Mouse (Mus musculus): ENCODE measurements around the gene Gpatch3. TPM values are rescaled to one million over a fixed set of nuclear protein-coding genes. Genes with fewer than 3 reads are reported as not detected.
A peak's percentile ranks its signal among the peaks of the same experiment; 100 is the strongest.

The Gpatch3 gene
- polyA plus RNA-seq, 1 experiment from 2014 or later, result 4.2 TPM

DNA sequence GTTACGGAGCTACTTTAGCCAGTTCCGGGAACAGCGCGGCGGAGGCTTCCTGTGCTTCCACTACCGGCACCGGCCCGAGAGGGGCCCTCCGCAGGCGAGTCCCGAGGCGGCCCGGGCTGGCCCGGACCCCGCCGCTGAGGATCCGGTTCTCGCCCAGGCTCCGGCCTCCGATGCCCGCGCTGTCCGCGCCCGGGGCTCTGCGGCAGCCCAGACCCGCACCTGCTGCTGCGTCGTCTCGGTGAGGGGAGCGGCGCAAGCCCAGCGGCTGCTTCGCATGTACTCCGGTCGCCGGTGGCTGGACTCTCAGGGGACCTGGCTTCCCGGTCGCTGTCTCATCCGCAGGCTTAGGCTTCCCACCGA lies 278 bp downstream of the Gpatch3 start:
- Histone ChIP-seq H3K4me3 (replicated peaks; ENCODE audit: low read length) (peak overlapping the region; percentile 94), H3K4me1 (ENCODE audit: control insufficient read depth, insufficient read depth, low read length) (peaks cover 7% of the 10 kb centered on the region; the same call in 1 of the 2 replicates), H3K9me3 (replicated peaks; ENCODE audit: control insufficient read depth, low read length) (no peaks in the 10 kb centered on the region), H3K4me2 (ENCODE audit: low read depth, low read length) (peak overlapping the region; percentile 98), H3K27ac (ENCODE audit: low read length) (peak overlapping the region; percentile 88; the same call in 1 of the 2 replicates), H3K9ac (ENCODE audit: low read length) (peak overlapping the region; percentile 92), H3K27me3 (ENCODE audit: control insufficient read depth, insufficient read depth, low read length) (no peaks in the 10 kb centered on the region), H3K36me3 (ENCODE audit: control insufficient read depth, insufficient read depth, low read length) (no peaks in the 10 kb centered on the region)
- peak; percentile 31 for ATAC-seq (ENCODE audit: insufficient read depth, low FRiP score)
- under 1% methylated on average over 41 of the region's 41 CpGs for WGBS

DNA sequence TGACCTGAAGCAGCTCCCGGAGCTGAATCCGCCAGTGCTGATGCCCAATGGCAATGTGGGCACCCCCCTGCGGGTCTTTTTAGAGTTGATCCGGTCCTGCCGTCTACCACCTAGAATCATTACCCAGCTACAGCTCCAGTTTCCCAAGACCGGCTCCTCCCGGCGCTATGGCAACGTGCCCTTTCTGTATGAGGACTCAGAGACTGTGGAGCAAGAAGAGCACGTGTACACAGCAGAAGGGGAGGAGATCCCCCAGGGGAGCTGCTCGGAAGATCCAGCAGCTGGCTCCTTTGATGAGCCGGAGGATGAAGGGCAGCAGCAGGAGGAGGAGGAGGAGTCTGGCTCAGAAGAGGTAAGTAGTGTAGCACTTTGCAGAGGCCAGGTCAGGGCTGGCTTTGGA lies 3.4 kb downstream of the Gpatch3 start:
- Histone ChIP-seq H3K27me3 (ENCODE audit: control insufficient read depth, insufficient read depth, low read length) (no peaks in the 10 kb centered on the region), H3K9me3 (replicated peaks; ENCODE audit: control insufficient read depth, low read length) (no peaks in the 10 kb centered on the region), H3K9ac (ENCODE audit: low read length) (no peak overlapping the region), H3K36me3 (ENCODE audit: control insufficient read depth, insufficient read depth, low read length) (no peaks in the 10 kb centered on the region), H3K4me3 (replicated peaks; ENCODE audit: low read length) (no peak overlapping the region), H3K4me2 (ENCODE audit: low read depth, low read length) (no peak overlapping the region), H3K4me1 (ENCODE audit: control insufficient read depth, insufficient read depth, low read length) (peaks cover 7% of the 10 kb centered on the region; the same call in 1 of the 2 replicates), H3K27ac (ENCODE audit: low read length) (no peak overlapping the region)
- WGBS, result 80% methylated on average over 12 of the region's 12 CpGs
- ATAC-seq (ENCODE audit: insufficient read depth, low FRiP score), result no peak

DNA sequence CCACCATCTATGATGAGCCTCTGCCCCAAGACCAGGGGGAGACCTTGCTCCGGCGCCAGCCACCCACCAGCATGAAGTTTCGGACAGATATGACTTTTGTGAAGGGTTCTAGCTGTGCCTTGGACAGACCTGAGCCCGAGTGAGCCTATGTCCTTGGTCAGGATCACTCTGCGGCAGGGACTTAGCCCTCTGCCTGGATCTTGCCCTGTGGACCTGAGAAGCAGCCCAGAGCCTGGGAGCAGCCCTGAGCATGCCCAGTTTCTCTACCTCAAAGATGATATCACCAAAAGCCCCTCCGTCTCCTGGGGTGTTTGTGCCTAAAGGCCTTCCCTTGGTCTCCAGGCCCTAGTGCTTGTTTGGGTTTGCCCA lies 9.1 kb downstream of the Gpatch3 start:
- no peaks in the 10 kb centered on the region for H3K27me3 ChIP-seq (ENCODE audit: control insufficient read depth, insufficient read depth, low read length)
- peak overlapping the region; percentile 90 for H3K9ac ChIP-seq (ENCODE audit: low read length)
- H3K4me2 ChIP-seq (ENCODE audit: low read depth, low read length), result peak overlapping the region; percentile 89
- peaks cover 13% of the 10 kb centered on the region for H3K4me1 ChIP-seq (ENCODE audit: control insufficient read depth, insufficient read depth, low read length)
- H3K9me3 ChIP-seq (replicated peaks; ENCODE audit: control insufficient read depth, low read length), result no peaks in the 10 kb centered on the region
- WGBS, result 51% methylated on average over 6 of the region's 6 CpGs
- 0 out of 2 replicates have a peak, but pooled peaks have one; percentile 38 for ATAC-seq (ENCODE audit: insufficient read depth, low FRiP score)
- H3K36me3 ChIP-seq (ENCODE audit: control insufficient read depth, insufficient read depth, low read length), result peaks cover 12% of the 10 kb centered on the region; the same call in 1 of the 2 replicates
- peak overlapping the region; percentile 77 for H3K4me3 ChIP-seq (replicated peaks; ENCODE audit: low read length)
- H3K27ac ChIP-seq (ENCODE audit: low read length), result peak overlapping the region; percentile 75

DNA sequence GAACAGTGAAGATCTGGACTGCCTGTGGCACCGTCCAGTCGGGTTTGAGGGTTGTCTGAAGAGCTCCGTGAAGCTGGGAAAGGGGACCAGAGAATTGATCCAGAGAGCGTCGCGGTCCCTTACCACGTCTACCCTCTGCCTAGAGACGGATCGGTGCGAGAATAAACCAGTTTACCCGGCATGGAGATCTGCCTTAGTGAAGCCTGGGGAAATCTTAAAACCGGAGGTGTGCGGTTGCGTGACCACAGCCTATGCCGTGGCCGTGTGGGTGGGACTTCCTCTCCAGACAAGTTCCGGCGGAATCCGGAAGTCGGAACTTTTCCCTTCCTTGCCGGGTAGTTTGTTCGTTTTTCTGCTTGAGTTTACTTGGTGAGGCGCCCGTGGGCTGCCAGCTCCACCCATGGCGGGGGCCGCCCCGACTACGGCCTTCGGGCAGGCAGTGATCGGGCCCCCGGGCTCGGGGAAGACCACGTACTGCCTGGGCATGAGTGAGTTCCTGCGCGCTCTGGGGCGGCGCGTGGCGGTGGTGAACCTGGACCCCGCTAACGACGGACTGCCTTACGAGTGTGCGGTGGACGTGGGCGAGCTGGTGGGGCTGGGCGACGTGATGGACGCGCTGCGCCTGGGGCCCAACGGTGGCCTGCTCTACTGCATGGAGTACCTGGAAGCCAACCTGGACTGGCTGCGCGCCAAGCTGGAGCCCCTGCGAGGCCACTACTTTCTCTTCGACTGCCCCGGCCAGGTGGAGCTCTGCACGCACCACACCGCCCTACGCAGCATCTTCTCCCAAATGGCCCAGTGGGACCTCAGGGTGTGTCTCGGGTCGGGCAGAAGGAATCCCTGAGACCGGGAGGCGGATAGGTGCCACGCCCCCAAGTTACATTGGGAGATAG lies 9.8 kb downstream of the Gpatch3 start, which contains the start of gene Gpn2:
Gene Gpn2, plus strand, starts transcription at position 304 of the 893 bp plus-strand sequence.
- ATAC-seq (ENCODE audit: insufficient read depth, low FRiP score), result peak; percentile 90
- peaks cover 12% of the 10 kb centered on the region; the same call in 1 of the 2 replicates for H3K36me3 ChIP-seq (ENCODE audit: control insufficient read depth, insufficient read depth, low read length)

DNA sequence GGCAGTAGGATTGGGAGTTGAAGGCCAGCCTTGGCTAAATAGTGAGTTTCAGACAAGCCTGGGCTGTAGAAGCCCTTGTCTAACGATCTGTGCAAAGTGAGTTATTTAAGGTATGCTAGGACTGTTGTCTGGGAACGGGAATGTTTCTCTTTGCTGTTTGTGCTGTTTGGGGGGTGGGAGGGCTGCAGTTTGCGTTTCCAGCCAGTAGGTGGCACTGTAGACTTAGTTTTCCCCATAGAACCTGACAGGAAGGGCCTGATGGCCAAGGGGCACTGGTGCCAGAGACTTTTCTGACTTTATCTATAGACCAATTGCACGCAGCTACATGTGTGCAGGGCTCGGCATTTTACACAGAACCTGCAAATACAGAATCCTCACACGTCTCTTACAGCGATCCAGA lies 18.0 kb downstream of the Gpatch3 start:
- 25% methylated on average over 7 of the region's 7 CpGs for WGBS
- no peak overlapping the region for H3K4me3 ChIP-seq (replicated peaks; ENCODE audit: low read length)
- H3K27me3 ChIP-seq (ENCODE audit: control insufficient read depth, insufficient read depth, low read length), result no peaks in the 10 kb centered on the region
- H3K4me1 ChIP-seq (ENCODE audit: control insufficient read depth, insufficient read depth, low read length), result no peaks in the 10 kb centered on the region
- no peak overlapping the region for H3K9ac ChIP-seq (ENCODE audit: low read length)
- 0 out of 2 replicates have a peak, but pooled peaks have one; percentile 43 for ATAC-seq (ENCODE audit: insufficient read depth, low FRiP score)
- no peak overlapping the region for H3K4me2 ChIP-seq (ENCODE audit: low read depth, low read length)
- no peaks in the 10 kb centered on the region for H3K9me3 ChIP-seq (replicated peaks; ENCODE audit: control insufficient read depth, low read length)
- peaks cover 10% of the 10 kb centered on the region; the same call in 1 of the 2 replicates for H3K36me3 ChIP-seq (ENCODE audit: control insufficient read depth, insufficient read depth, low read length)
- no peak overlapping the region for H3K27ac ChIP-seq (ENCODE audit: low read length)

More for the DNA sequence above, 9.8 kb downstream of the Gpatch3 start, which contains the start of gene Gpn2:
- Histone ChIP-seq H3K27me3 (ENCODE audit: control insufficient read depth, insufficient read depth, low read length) (no peaks in the 10 kb centered on the region), H3K4me1 (ENCODE audit: control insufficient read depth, insufficient read depth, low read length) (peaks cover 13% of the 10 kb centered on the region), H3K9me3 (replicated peaks; ENCODE audit: control insufficient read depth, low read length) (no peaks in the 10 kb centered on the region), H3K9ac (ENCODE audit: low read length) (peak within 1 kb of the TSS; percentile 90), H3K4me2 (ENCODE audit: low read depth, low read length) (peak within 1 kb of the TSS; percentile 89), H3K4me3 (replicated peaks; ENCODE audit: low read length) (peak within 1 kb of the TSS; percentile 77), H3K27ac (ENCODE audit: low read length) (peak within 1 kb of the TSS; percentile 75)
- WGBS, result 1% methylated on average over 65 of the region's 65 CpGs

DNA sequence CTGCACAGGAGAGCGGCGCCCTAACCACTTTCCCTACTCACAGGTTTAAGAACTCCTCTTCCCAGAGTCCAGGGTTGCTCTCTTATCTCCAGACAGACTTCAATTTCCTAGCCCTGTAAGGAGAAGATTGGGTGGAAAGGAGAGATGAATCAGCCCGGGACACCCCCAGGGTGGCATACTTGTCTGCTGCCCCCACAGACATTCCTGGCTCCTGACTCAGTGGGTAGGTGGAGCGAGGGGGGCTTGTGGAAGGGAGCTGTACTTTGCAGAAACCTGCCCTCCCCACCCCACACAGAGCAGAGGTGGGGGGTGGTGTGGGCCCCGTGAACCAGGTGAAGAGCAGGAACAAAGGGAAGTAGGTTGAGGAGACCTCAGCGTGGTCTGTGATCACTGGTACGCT lies 21.0 kb downstream of the Gpatch3 start:
- no peak overlapping the region for H3K4me2 ChIP-seq (ENCODE audit: low read depth, low read length)
- H3K4me3 ChIP-seq (replicated peaks; ENCODE audit: low read length), result no peak overlapping the region
- peaks cover 4% of the 10 kb centered on the region; the same call in 1 of the 2 replicates for H3K27me3 ChIP-seq (ENCODE audit: control insufficient read depth, insufficient read depth, low read length)
- WGBS, result 69% methylated on average over 7 of the region's 7 CpGs
- no peaks in the 10 kb centered on the region for H3K9me3 ChIP-seq (replicated peaks; ENCODE audit: control insufficient read depth, low read length)
- ATAC-seq (ENCODE audit: insufficient read depth, low FRiP score), result no peak
- H3K9ac ChIP-seq (ENCODE audit: low read length), result 0 out of 2 replicates have a peak overlapping the region, but pooled peaks have one; percentile 6
- H3K27ac ChIP-seq (ENCODE audit: low read length), result no peak overlapping the region
- peaks cover 5% of the 10 kb centered on the region; the same call in 1 of the 2 replicates for H3K4me1 ChIP-seq (ENCODE audit: control insufficient read depth, insufficient read depth, low read length)
- H3K36me3 ChIP-seq (ENCODE audit: control insufficient read depth, insufficient read depth, low read length), result 0 out of 2 replicates have a peak, but pooled peaks cover 3% of the 10 kb centered on the region

DNA sequence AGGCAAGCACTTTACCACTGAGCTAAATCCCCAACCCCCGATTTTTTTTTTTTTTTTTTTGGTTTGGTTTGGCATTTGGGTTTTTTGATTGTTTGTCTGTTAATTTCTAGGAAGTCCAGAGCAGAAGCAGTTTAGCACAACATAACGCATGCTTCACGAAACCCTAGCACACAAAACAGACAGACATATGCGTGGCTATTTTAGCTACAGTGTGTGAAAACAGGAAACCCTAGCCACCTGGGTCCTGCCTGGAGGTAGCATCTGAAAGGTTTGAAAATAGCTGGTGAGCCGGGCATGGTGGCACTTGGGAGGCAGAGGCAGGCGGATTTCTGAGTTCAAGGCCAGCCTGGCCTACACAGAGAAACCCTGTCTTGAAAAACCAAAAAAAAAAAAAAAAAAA lies 21.5 kb downstream of the Gpatch3 start:
- H3K27ac ChIP-seq (ENCODE audit: low read length), result no peak overlapping the region
- H3K4me3 ChIP-seq (replicated peaks; ENCODE audit: low read length), result no peak overlapping the region
- no peak overlapping the region for H3K9ac ChIP-seq (ENCODE audit: low read length)
- no peaks in the 10 kb centered on the region for H3K9me3 ChIP-seq (replicated peaks; ENCODE audit: control insufficient read depth, low read length)
- peaks cover 5% of the 10 kb centered on the region; the same call in 1 of the 2 replicates for H3K4me1 ChIP-seq (ENCODE audit: control insufficient read depth, insufficient read depth, low read length)
- H3K36me3 ChIP-seq (ENCODE audit: control insufficient read depth, insufficient read depth, low read length), result 0 out of 2 replicates have a peak, but pooled peaks cover 3% of the 10 kb centered on the region
- 81% methylated on average over 6 of the region's 6 CpGs for WGBS
- ATAC-seq (ENCODE audit: insufficient read depth, low FRiP score), result no peak
- peaks cover 4% of the 10 kb centered on the region; the same call in 1 of the 2 replicates for H3K27me3 ChIP-seq (ENCODE audit: control insufficient read depth, insufficient read depth, low read length)
- no peak overlapping the region for H3K4me2 ChIP-seq (ENCODE audit: low read depth, low read length)

DNA sequence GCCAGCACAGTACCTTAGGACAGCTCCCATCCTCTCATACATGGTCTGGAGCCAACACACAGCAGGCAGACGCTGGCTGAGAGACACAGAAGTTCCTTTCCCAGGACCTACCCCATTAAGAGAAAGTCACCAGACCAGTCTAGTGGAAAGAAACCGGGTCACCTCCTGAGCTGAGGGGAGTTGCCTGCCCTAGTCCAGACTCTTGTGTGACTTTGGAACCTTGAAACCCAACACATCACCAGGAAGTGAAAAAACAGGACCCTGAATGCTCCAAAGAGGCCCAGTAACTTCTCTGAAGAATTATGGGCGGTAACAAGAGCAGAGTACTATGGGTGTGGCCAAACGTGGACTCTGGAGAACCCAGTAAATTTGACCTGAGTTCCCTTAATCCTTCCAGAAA lies 24.1 kb downstream of the Gpatch3 start:
- Histone ChIP-seq H3K9me3 (replicated peaks; ENCODE audit: control insufficient read depth, low read length) (no peaks in the 10 kb centered on the region), H3K9ac (ENCODE audit: low read length) (peak overlapping the region; percentile 65; the same call in 1 of the 2 replicates), H3K4me1 (ENCODE audit: control insufficient read depth, insufficient read depth, low read length) (peaks cover 12% of the 10 kb centered on the region), H3K4me2 (ENCODE audit: low read depth, low read length) (peak overlapping the region; percentile 79), H3K36me3 (ENCODE audit: control insufficient read depth, insufficient read depth, low read length) (no peaks in the 10 kb centered on the region), H3K4me3 (replicated peaks; ENCODE audit: low read length) (peak overlapping the region; percentile 58; the same call in 1 of the 2 replicates), H3K27ac (ENCODE audit: low read length) (peak overlapping the region; percentile 97), H3K27me3 (ENCODE audit: control insufficient read depth, insufficient read depth, low read length) (peaks cover 12% of the 10 kb centered on the region)
- 31% methylated on average over 4 of the region's 4 CpGs for WGBS
- ATAC-seq (ENCODE audit: insufficient read depth, low FRiP score), result peak; percentile 24; the same call in 1 of the 2 replicates

DNA sequence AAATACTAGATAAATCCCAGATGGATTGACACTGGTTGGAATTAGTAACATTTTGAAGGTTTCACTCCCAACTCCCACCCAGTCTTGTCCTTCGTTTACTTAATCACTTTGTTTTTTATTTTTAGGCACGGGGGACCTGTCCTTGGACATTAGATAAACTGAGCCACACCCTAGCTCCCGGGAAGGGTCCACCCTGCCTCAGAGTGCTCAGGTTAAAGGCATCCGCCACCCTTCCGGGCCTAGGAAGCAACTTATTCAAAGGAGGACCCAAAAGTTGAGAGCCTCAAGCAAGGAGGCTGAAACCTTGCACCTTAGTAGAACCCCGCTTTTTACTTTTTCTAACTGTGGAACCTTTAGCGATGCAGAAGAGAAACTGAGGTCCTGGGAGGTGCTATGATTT lies 24.6 kb downstream of the Gpatch3 start:
- peaks cover 12% of the 10 kb centered on the region for H3K27me3 ChIP-seq (ENCODE audit: control insufficient read depth, insufficient read depth, low read length)
- peak overlapping the region; percentile 79 for H3K4me2 ChIP-seq (ENCODE audit: low read depth, low read length)
- H3K9me3 ChIP-seq (replicated peaks; ENCODE audit: control insufficient read depth, low read length), result no peaks in the 10 kb centered on the region
- WGBS, result 17% methylated on average over 7 of the region's 7 CpGs
- H3K4me3 ChIP-seq (replicated peaks; ENCODE audit: low read length), result peak overlapping the region; percentile 58
- H3K9ac ChIP-seq (ENCODE audit: low read length), result peak overlapping the region; percentile 65
- peaks cover 13% of the 10 kb centered on the region for H3K4me1 ChIP-seq (ENCODE audit: control insufficient read depth, insufficient read depth, low read length)
- no peak for ATAC-seq (ENCODE audit: insufficient read depth, low FRiP score)
- 0 out of 2 replicates have a peak, but pooled peaks cover 4% of the 10 kb centered on the region for H3K36me3 ChIP-seq (ENCODE audit: control insufficient read depth, insufficient read depth, low read length)
- H3K27ac ChIP-seq (ENCODE audit: low read length), result peak overlapping the region; percentile 97

Measured in stomach, embryonic 16.5 days (tissue).